Mouse (Mus musculus) spleen, adult 2 months (tissue): ENCODE data around the gene Tardbp.

Experiments
- CTCF ChIP-seq: fragments of 200-500 bp; IDR thresholded peaks from 2 replicates; pipeline ENCODE4 v1.5.1; 2011; ENCODE audit warnings: mild to moderate bottlenecking, inconsistent platforms; ENCODE audit not compliant: insufficient read depth, insufficient read length, insufficient replicate concordance; ENCODE audit errors: extremely low read depth
- POLR2A ChIP-seq: fragments of 200-500 bp; IDR thresholded peaks from 2 replicates; pipeline ENCODE4 v1.6.1; 2011; ENCODE audit warnings: low read depth, low read length, inconsistent platforms

DNA sequence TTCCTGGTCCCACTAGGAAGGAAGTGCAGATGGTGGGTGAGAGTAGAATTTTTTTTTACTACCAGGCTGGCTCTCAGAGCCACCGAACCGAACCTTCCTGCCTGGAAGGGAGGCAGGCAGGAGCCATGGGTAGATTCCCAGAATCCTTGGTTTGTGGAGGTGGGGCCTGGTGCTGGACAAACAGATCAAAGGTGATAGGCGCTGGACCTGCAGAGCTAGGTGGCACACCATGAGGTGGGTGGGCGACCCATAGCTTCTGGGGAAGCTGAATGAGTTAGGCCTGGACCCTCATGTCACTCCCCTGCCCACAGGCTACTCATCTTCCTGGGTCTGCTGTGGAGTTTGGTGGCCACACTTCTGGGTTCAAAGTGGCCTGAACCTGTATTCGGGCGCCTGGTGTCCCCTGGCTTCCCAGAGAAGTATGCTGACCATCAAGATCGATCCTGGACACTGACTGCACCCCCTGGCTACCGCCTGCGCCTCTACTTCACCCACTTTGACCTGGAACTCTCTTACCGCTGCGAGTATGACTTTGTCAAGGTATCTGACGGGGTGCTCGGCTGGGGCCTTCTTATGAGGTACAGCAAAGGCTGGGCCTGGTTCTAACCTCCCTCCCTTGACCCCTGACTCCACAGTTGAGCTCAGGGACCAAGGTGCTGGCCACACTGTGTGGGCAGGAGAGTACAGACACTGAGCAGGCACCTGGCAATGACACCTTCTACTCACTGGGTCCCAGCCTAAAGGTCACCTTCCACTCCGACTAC lies 24.3 kb downstream of the Tardbp start, which contains the start of gene Masp2:
- TF ChIP-seq POLR2A, result no peak
- no peak for TF ChIP-seq CTCF
